Mouse (Mus musculus) G1E (cell line): Measurements from ENCODE around the gene Kcnj3.

Experiments
- CTCF ChIP-seq: IDR thresholded peaks from 2 replicates; pipeline ENCODE4 v1.5.1; 2012; ENCODE audit warnings: low read depth, low read length, inconsistent platforms, mixed read lengths
- GATA1 ChIP-seq: IDR thresholded peaks from 2 replicates; pipeline ENCODE4 v1.6.1; 2012; ENCODE audit warnings: borderline replicate concordance, low read length, inconsistent platforms, mixed read lengths

GRCm38 (mm10) chr2:55534946-55535345 lies 99.2 kb downstream of the Kcnj3 start:
- TF ChIP-seq CTCF, result no peak
- TF ChIP-seq GATA1, result no peak
